Mouse (Mus musculus) neural tube, embryonic 13.5 days (tissue): ENCODE results near the gene Ubac2. TPM values are rescaled to one million over a fixed set of nuclear protein-coding genes. Genes with fewer than 3 reads are reported as not detected.
"Not testable (repeated sequence)": the region's sequence is repeated elsewhere in the genome, so short reads cannot be mapped to it uniquely, and the experiment has no call there.

ENCODE experiments used
- ATAC-seq: fragments of 200-750 bp; cut with Nextera tagmentation; 2 replicates; pipeline ENCODE4 v1.8.0; 2017; ENCODE audit warnings: low read depth, mild to moderate bottlenecking, moderate TSS enrichment, moderate library complexity
- H3K27ac ChIP-seq: fragments of 300-500 bp; sonication (generic); replicated peaks from 2 replicates; pipeline ENCODE4 v1.5.1; 2015; ENCODE audit warnings: moderate library complexity, mild to moderate bottlenecking, inconsistent platforms
- H3K27me3 ChIP-seq: fragments of 300-500 bp; sonication (generic); 2 replicates; pipeline ENCODE4 v1.6.1; 2015; ENCODE audit warnings: mild to moderate bottlenecking, inconsistent platforms
- H3K36me3 ChIP-seq: fragments of 300-500 bp; sonication (generic); 2 replicates; pipeline ENCODE4 v1.6.1; 2015; ENCODE audit warnings: mild to moderate bottlenecking, inconsistent platforms
- H3K4me1 ChIP-seq: fragments of 300-500 bp; sonication (generic); replicated peaks from 2 replicates; pipeline ENCODE4 v1.6.1; 2015; ENCODE audit warnings: inconsistent platforms
- H3K4me2 ChIP-seq: fragments of 300-500 bp; sonication (generic); 2 replicates; pipeline ENCODE4 v1.6.1; 2015; ENCODE audit warnings: inconsistent platforms, mild to moderate bottlenecking, moderate library complexity
- H3K4me3 ChIP-seq: fragments of 300-500 bp; sonication (generic); 2 replicates; pipeline ENCODE4 v1.5.1; 2015; ENCODE audit warnings: mild to moderate bottlenecking, inconsistent platforms
- H3K9ac ChIP-seq: fragments of 300-500 bp; sonication (generic); 2 replicates; pipeline ENCODE4 v1.6.1; 2015; ENCODE audit warnings: moderate library complexity, mild to moderate bottlenecking, inconsistent platforms
- H3K9me3 ChIP-seq: fragments of 300-500 bp; sonication (generic); 2 replicates; pipeline ENCODE4 v1.6.1; 2016; ENCODE audit warnings: inconsistent platforms
- WGBS: fragments of 180-500 bp; shearing (Covaris S2); methylation state at CpG from one replicate; pipeline ENCODE4 v1.1.7; 2015; 5-methylcytosine and 5-hydroxymethylcytosine counted together
- polyA plus RNA-seq: library from polyadenylated mRNA; unstranded; fragments of >200 nt; fragmentation: Nextera tagmentation; extraction: Ambion mirVana; gene quantifications from 2 replicates; pipeline ENCODE4 v1.2.1, GENCODE M21; 2015

The Ubac2 gene
- polyA plus RNA-seq: 54.6 and 59.3 TPM in 2 replicates

DNA sequence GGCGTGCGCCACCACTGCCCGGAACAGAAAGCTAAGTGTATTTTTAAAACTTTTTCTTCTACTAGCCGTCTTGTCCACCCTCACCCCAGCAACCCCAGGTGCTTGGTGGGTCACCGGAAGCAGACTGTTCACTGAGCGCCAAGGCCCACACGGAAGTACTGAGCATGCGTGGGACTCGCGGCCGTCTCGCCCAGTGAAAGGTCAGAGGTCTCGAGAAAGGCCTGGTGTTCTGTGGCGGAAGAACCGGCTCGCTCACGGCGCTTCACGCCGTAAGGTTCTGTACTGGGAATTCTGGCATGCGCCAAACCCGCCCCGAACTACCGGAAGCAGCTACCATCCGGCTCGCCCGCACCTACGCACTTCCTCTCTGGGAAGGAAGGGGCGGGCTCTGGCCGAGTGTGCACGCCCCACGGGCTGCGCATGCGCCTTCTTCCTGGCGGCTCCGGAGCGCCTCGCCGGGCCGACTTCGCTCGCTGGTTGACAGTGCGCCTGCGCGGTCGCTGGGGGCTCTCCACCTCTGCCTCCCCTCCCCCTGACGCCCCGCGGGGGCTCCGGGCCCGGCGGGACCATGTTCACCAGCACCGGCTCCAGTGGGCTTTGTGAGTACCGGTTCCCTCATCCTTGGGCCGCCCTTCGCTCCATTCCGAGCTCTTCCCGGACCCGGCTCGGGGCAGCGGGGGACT is at the start of gene Ubac2:
Gene Ubac2, plus strand, starts transcription at position 445 of the 683 bp plus-strand sequence.
- H3K4me1 ChIP-seq: peaks cover 37% of the 10 kb centered on the region
- peak within 1 kb of the TSS; percentile 86 for H3K4me3 ChIP-seq
- WGBS: under 1% methylated on average over 61 of the region's 61 CpGs
- H3K27ac ChIP-seq: peak within 1 kb of the TSS; percentile 92
- peak within 1 kb of the TSS; percentile 85 for H3K9ac ChIP-seq
- H3K4me2 ChIP-seq: peak within 1 kb of the TSS; percentile 85
- H3K9me3 ChIP-seq: no peaks in the 10 kb centered on the region
- H3K27me3 ChIP-seq: 0 out of 2 replicates have a peak, but pooled peaks cover 3% of the 10 kb centered on the region
- H3K36me3 ChIP-seq: no peaks in the 10 kb centered on the region
- ATAC-seq: peak; percentile 98

DNA sequence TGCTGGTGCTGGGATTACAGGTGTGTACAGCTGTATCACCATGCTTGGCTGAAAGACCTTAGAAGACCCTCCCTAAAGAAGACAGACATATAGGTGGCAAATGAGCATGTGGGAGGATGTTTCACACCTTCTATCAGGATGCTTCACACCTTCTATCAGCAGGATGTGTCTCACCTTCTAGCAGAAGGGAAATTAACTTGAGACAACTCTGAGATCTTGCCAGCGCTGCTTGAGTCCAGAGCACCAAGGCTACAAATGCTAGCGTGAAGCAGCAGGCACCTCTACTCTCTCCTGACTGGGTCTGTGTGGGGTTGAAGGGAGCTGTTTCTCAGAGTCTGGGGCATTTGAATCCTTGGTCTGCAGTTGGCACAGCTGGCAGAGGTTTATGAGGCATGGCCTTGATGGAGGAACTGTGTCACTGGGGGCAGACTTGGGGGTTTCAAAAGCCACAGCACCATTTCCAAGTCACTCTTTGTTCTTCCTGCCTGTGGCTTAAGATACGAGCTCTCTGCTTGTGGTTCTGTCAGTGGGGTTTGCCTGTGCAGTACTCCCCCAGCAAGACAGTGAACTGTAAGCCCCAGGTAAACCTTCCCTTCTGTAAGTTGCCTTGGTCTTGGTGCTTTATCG is 48.5 kb upstream of the Ubac2 start:
- Histone ChIP-seq H3K36me3 (no peaks in the 10 kb centered on the region), H3K27ac (no peak overlapping the region), H3K9ac (no peak overlapping the region), H3K27me3 (no peaks in the 10 kb centered on the region), H3K4me2 (no peak overlapping the region), H3K4me3 (no peak overlapping the region), H3K9me3 (0 out of 2 replicates have a peak, but pooled peaks cover 5% of the 10 kb centered on the region), H3K4me1 (no peaks in the 10 kb centered on the region)
- 89% methylated on average over 4 of the region's 4 CpGs for WGBS
- no peak for ATAC-seq

DNA sequence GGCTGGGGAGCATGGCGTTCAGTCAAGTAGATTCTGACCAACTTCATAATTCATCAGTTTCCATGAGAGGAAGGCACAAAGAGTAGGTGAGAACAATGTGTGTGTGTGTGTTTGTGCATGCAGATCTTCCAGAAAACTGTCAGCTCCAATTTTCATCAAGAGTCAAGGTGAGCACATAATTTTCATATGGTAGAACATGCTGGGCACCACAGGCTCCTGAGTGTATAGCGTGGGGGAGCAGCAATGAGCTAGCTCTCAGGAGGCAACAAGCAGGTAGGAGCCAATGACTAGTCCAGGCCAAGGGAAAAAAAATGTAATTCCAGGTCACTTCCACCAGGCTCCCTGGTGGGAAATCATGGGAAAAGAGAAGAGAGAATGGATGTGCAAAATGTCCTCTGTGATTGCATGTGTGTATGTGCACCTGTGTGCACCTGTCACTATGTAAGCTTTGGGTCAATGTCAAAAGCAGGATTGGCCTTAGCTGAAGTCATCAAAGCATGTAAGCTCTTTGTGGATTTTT is 45.4 kb upstream of the Ubac2 start:
- 81% methylated on average over 2 of the region's 2 CpGs for WGBS
- Histone ChIP-seq H3K4me2 (no peak overlapping the region), H3K4me1 (no peaks in the 10 kb centered on the region), H3K27ac (no peak overlapping the region), H3K9me3 (0 out of 2 replicates have a peak, but pooled peaks cover 12% of the 10 kb centered on the region), H3K27me3 (no peaks in the 10 kb centered on the region), H3K36me3 (no peaks in the 10 kb centered on the region), H3K4me3 (no peak overlapping the region), H3K9ac (no peak overlapping the region)
- no peak for ATAC-seq

DNA sequence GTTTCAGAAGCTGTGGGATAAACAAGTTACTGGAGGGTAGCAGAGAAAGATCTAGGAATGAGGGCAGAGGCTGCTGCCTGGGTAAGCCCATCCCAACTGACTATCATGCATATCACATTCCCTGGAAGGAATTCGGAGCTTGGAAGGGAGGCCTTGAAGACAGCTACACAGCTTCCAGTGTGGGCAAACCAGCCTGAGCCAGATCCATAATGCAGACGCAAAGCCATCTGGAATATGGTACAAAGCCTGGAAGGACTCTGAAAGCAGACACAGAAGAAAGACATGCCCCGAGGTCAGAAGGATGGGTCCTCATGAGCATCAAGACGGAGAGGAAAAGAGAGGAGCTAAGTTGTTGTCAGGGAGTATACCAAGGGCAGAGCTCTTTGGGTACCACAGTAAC is 40.3 kb upstream of the Ubac2 start:
- ATAC-seq: no peak
- H3K4me2 ChIP-seq: no peak overlapping the region
- WGBS: 90% methylated on average over 4 of the region's 4 CpGs

GRCm38 (mm10) chr14:121840217-121840616 is 38.2 kb upstream of the Ubac2 start:
- H3K9ac ChIP-seq: no peak overlapping the region
- H3K4me3 ChIP-seq: no peak overlapping the region
- H3K4me2 ChIP-seq: no peak overlapping the region
- no peaks in the 10 kb centered on the region for H3K27me3 ChIP-seq
- 88% methylated on average over 8 of the region's 8 CpGs for WGBS
- H3K9me3 ChIP-seq: peaks cover 20% of the 10 kb centered on the region
- H3K4me1 ChIP-seq: no peaks in the 10 kb centered on the region
- no peak overlapping the region for H3K27ac ChIP-seq
- no peaks in the 10 kb centered on the region for H3K36me3 ChIP-seq
- no peak for ATAC-seq

More for the DNA sequence above, 40.3 kb upstream of the Ubac2 start:
- peaks cover 23% of the 10 kb centered on the region for H3K9me3 ChIP-seq
- no peaks in the 10 kb centered on the region for H3K36me3 ChIP-seq
- H3K9ac ChIP-seq: no peak overlapping the region
- no peak overlapping the region for H3K27ac ChIP-seq
- no peak overlapping the region for H3K4me3 ChIP-seq
- H3K4me1 ChIP-seq: no peaks in the 10 kb centered on the region
- H3K27me3 ChIP-seq: no peaks in the 10 kb centered on the region

GRCm38 (mm10) chr14:121844486-121844885 is 33.9 kb upstream of the Ubac2 start:
- Histone ChIP-seq H3K27me3 (no peaks in the 10 kb centered on the region), H3K4me3 (no peak overlapping the region), H3K9me3 (0 out of 2 replicates have a peak, but pooled peaks cover 3% of the 10 kb centered on the region), H3K9ac (no peak overlapping the region), H3K4me1 (no peaks in the 10 kb centered on the region), H3K27ac (no peak overlapping the region), H3K4me2 (no peak overlapping the region), H3K36me3 (no peaks in the 10 kb centered on the region)
- WGBS: 43% methylated on average over 8 of the region's 8 CpGs
- no peak for ATAC-seq

- H3K9ac ChIP-seq: no peak overlapping the region
- no peaks in the 10 kb centered on the region for H3K36me3 ChIP-seq
- no peaks in the 10 kb centered on the region for H3K27me3 ChIP-seq
- no peak overlapping the region for H3K27ac ChIP-seq
- WGBS: 95% methylated on average over 1 of the region's 1 CpGs
- no peaks in the 10 kb centered on the region for H3K4me1 ChIP-seq
- no peak overlapping the region for H3K4me3 ChIP-seq
- no peak for ATAC-seq
- no peaks in the 10 kb centered on the region for H3K9me3 ChIP-seq
- H3K4me2 ChIP-seq: no peak overlapping the region
These were observed 27.2 kb upstream of the Ubac2 start for GRCm38 (mm10) chr14:121851231-121851630.

GRCm38 (mm10) chr14:121852531-121852930 is 25.9 kb upstream of the Ubac2 start:
- no peaks in the 10 kb centered on the region for H3K27me3 ChIP-seq
- no peak overlapping the region for H3K4me3 ChIP-seq
- H3K36me3 ChIP-seq: no peaks in the 10 kb centered on the region
- H3K4me2 ChIP-seq: no peak overlapping the region
- no peak for ATAC-seq
- H3K9ac ChIP-seq: no peak overlapping the region
- no peak overlapping the region; the same call in 1 of the 2 replicates for H3K27ac ChIP-seq
- 76% methylated on average over 8 of the region's 8 CpGs for WGBS
- H3K9me3 ChIP-seq: no peaks in the 10 kb centered on the region
- H3K4me1 ChIP-seq: no peaks in the 10 kb centered on the region

- H3K4me3 ChIP-seq, H3K27me3 ChIP-seq, H3K27ac ChIP-seq, H3K9ac ChIP-seq, H3K4me1 ChIP-seq, H3K4me2 ChIP-seq, H3K36me3 ChIP-seq, H3K9me3 ChIP-seq: not testable (repeated sequence)
- 0% methylated on average over 2 of the region's 2 CpGs for WGBS
- peak; percentile 27; the same call in 1 of the 2 replicates for ATAC-seq
These were observed 13.3 kb upstream of the Ubac2 start for GRCm38 (mm10) chr14:121865162-121865561.

DNA sequence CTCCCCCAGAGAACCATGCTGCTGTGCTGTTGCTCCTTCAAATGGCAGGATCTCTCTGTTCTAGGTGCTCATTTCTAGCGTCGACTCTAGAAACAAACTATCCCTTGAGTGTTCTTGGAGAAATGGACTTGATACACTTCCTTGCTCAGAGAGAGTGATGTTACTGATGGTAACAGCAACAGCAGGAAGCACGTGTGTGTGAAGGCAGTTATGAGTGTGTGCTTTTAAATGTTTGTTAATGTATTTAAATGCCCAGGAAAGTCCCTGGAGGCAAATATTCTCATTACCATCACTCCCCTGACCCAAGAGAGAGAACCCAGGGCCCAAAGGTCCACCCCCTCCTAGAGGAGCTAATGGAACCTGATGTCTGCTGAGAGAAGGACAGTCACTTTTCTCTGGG is 11.8 kb upstream of the Ubac2 start:
- 80% methylated on average over 3 of the region's 3 CpGs for WGBS
- no peaks in the 10 kb centered on the region for H3K9me3 ChIP-seq
- no peak overlapping the region for H3K27ac ChIP-seq
- H3K4me1 ChIP-seq: no peaks in the 10 kb centered on the region
- H3K36me3 ChIP-seq: no peaks in the 10 kb centered on the region
- no peak overlapping the region for H3K9ac ChIP-seq
- no peak overlapping the region for H3K4me3 ChIP-seq
- no peaks in the 10 kb centered on the region for H3K27me3 ChIP-seq
- no peak overlapping the region for H3K4me2 ChIP-seq
- no peak for ATAC-seq

DNA sequence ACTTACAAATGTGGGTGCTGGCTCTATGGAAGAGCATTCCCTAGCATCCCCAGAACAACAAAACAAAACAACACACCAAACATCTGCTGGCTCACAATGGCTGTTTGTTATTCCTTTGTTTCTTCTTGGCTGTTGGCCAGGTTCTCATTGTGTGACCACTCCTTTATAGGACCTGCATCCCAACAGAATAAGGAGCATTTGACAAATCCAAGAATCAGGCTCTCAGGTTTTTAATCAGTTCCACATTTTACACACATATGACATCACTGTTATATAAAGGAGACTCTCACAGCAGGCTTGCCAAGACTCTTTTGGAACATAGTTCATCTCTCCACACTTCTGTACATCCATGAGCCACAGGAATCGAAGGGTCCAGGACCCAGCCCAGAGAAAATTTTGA is 9.3 kb upstream of the Ubac2 start:
- no peak overlapping the region for H3K4me3 ChIP-seq
- H3K36me3 ChIP-seq: no peaks in the 10 kb centered on the region
- no peak overlapping the region for H3K4me2 ChIP-seq
- ATAC-seq: no peak
- 0 out of 2 replicates have a peak, but pooled peaks cover 4% of the 10 kb centered on the region for H3K27me3 ChIP-seq
- 73% methylated on average over 1 of the region's 1 CpGs for WGBS
- H3K4me1 ChIP-seq: no peaks in the 10 kb centered on the region
- no peaks in the 10 kb centered on the region for H3K9me3 ChIP-seq
- H3K27ac ChIP-seq: no peak overlapping the region
- no peak overlapping the region for H3K9ac ChIP-seq

GRCm38 (mm10) chr14:121872760-121873159 is 5.7 kb upstream of the Ubac2 start:
- Histone ChIP-seq H3K9ac (no peak overlapping the region), H3K9me3 (no peaks in the 10 kb centered on the region), H3K4me3 (no peak overlapping the region), H3K27ac (no peak overlapping the region), H3K27me3 (0 out of 2 replicates have a peak, but pooled peaks cover 4% of the 10 kb centered on the region), H3K4me1 (peaks cover 4% of the 10 kb centered on the region; the same call in 1 of the 2 replicates), H3K4me2 (no peak overlapping the region), H3K36me3 (no peaks in the 10 kb centered on the region)
- WGBS: 81% methylated on average over 1 of the region's 1 CpGs
- no peak for ATAC-seq
